Mouse (Mus musculus) MEL (cell line): ENCODE data around the gene Cep85l. TPM values are rescaled to one million over a fixed set of nuclear protein-coding genes. Genes with fewer than 3 reads are reported as not detected.

Source experiments
- DNase-seq: peaks from one replicate; pipeline ENCODE4 v3.0.0; 2011; ENCODE audit warnings: low read depth, low spot score
- H3K27ac ChIP-seq: 2 replicates; pipeline ENCODE4 v1.5.1; 2012; ENCODE audit warnings: low read depth, mild to moderate bottlenecking, control low read depth, low read length, moderate library complexity; ENCODE audit not compliant: control insufficient read depth
- H3K27me3 ChIP-seq, 2 experiments: fragments of 150-350 bp in 1 of 2; sonication (generic) in 1 of 2; 2 replicates each; pipeline ENCODE4 v1.6.1; 2012; ENCODE audit warnings: low read length in 2 of 2, mild to moderate bottlenecking in 2 of 2, improper control_type of control experiment in 1 of 2, moderate library complexity in 1 of 2; ENCODE audit not compliant: insufficient read depth in 2 of 2, control insufficient read depth in 1 of 2
- H3K36me3 ChIP-seq, 2 experiments: 2 replicates each; pipeline ENCODE4 v1.6.1; 2012 to 2014; ENCODE audit warnings: low read length in 2 of 2, improper control_type of control experiment in 1 of 2, inconsistent platforms in 1 of 2, mild to moderate bottlenecking in 1 of 2; ENCODE audit not compliant: insufficient read depth in 2 of 2, control insufficient read depth in 1 of 2
- H3K4me1 ChIP-seq, 2 experiments: fragments of 150-350 bp in 1 of 2; sonication (generic) in 1 of 2; 2 replicates each; pipeline ENCODE4 v1.6.1; 2012; ENCODE audit warnings: low read length in 2 of 2, improper control_type of control experiment in 1 of 2, mild to moderate bottlenecking in 1 of 2; ENCODE audit not compliant: insufficient read depth in 2 of 2, control insufficient read depth in 1 of 2
- H3K4me3 ChIP-seq, 2 experiments: fragments of 150-350 bp in 1 of 2; sonication (generic) in 1 of 2; 2 replicates each; pipeline ENCODE4 v1.5.1; 2012; ENCODE audit warnings: low read depth in 2 of 2, low read length in 2 of 2, mild to moderate bottlenecking in 2 of 2, moderate library complexity in 2 of 2, control low read depth in 1 of 2, improper control_type of control experiment in 1 of 2; ENCODE audit not compliant: control insufficient read depth in 1 of 2, insufficient read depth in 1 of 2
- H3K79me2 ChIP-seq: 2 replicates; pipeline ENCODE4 v1.6.1; 2012; ENCODE audit warnings: mild to moderate bottlenecking, low read length, moderate library complexity; ENCODE audit not compliant: control insufficient read depth, poor library complexity, insufficient read depth
- H3K9ac ChIP-seq: 2 replicates; pipeline ENCODE4 v1.6.1; 2012; ENCODE audit warnings: low read depth, mild to moderate bottlenecking, control low read depth, low read length, moderate library complexity; ENCODE audit not compliant: control insufficient read depth, poor library complexity, severe bottlenecking
- H3K9me3 ChIP-seq: fragments of 150-350 bp; sonication (generic); replicated peaks from 2 replicates; pipeline ENCODE4 v1.6.1; 2012; ENCODE audit warnings: mild to moderate bottlenecking, low read length, improper control_type of control experiment, moderate library complexity; ENCODE audit not compliant: insufficient read depth
- CTCF ChIP-seq, 3 experiments: IDR thresholded peaks in 2 of 3; conservative IDR thresholded peaks in 1 of 3; 2 replicates each; pipeline ENCODE4 v1.5.1; 2011 to 2012; ENCODE audit warnings: low read length in 3 of 3, low read depth in 2 of 3, mild to moderate bottlenecking in 2 of 3, improper control_type of control experiment in 1 of 3, inconsistent platforms in 1 of 3, mixed read lengths in 1 of 3, moderate library complexity in 1 of 3; ENCODE audit not compliant: control insufficient read depth in 1 of 3, insufficient read depth in 1 of 3, poor library complexity in 1 of 3, severe bottlenecking in 1 of 3
- EP300 ChIP-seq, 2 experiments: IDR thresholded peaks; 2 replicates each; pipeline ENCODE4 v1.6.1; 2011; ENCODE audit warnings: improper control_type of control experiment in 2 of 2, low read length in 2 of 2, low read depth in 1 of 2, mild to moderate bottlenecking in 1 of 2
- GATA1 ChIP-seq: IDR thresholded peaks from 2 replicates; pipeline ENCODE4 v1.6.1; 2011; ENCODE audit warnings: low read depth, low read length, improper control_type of control experiment
- KAT2A ChIP-seq: conservative IDR thresholded peaks from 2 replicates; pipeline ENCODE4 v1.6.1; 2012; ENCODE audit warnings: low read depth, low read length, improper control_type of control experiment, inconsistent platforms
- MAFK ChIP-seq: IDR thresholded peaks from 2 replicates; pipeline ENCODE4 v1.6.1; 2011; ENCODE audit warnings: low read depth, mild to moderate bottlenecking, low read length, improper control_type of control experiment, borderline replicate concordance
- MAX ChIP-seq: IDR thresholded peaks from 2 replicates; pipeline ENCODE4 v1.6.1; 2011; ENCODE audit warnings: low read length, improper control_type of control experiment
- MAZ ChIP-seq: IDR thresholded peaks from 2 replicates; pipeline ENCODE4 v1.6.1; 2012; ENCODE audit warnings: low read depth, mild to moderate bottlenecking, inconsistent platforms, low read length, improper control_type of control experiment
- MEF2A ChIP-seq: IDR thresholded peaks from 2 replicates; pipeline ENCODE4 v1.6.1; 2014; ENCODE audit warnings: low read depth, mild to moderate bottlenecking, inconsistent platforms, low read length, improper control_type of control experiment; ENCODE audit not compliant: poor library complexity, insufficient replicate concordance, severe bottlenecking; ENCODE audit errors: extremely low read depth
- MXI1 ChIP-seq: IDR thresholded peaks from 2 replicates; pipeline ENCODE4 v1.6.1; 2011; ENCODE audit warnings: mild to moderate bottlenecking, low read depth, low read length, improper control_type of control experiment
- NELFE ChIP-seq: IDR thresholded peaks from 2 replicates; pipeline ENCODE4 v1.6.1; 2011; ENCODE audit warnings: low read depth, low read length, improper control_type of control experiment
- NRF1 ChIP-seq: IDR thresholded peaks from 2 replicates; pipeline ENCODE4 v1.6.1; 2014; ENCODE audit warnings: low read depth, mild to moderate bottlenecking, inconsistent platforms, low read length, improper control_type of control experiment, moderate library complexity; ENCODE audit not compliant: poor library complexity, insufficient read depth, severe bottlenecking
- POLR2A ChIP-seq, 2 experiments: IDR thresholded peaks; 2 replicates each; pipeline ENCODE4 v1.6.1; 2011 to 2012; ENCODE audit warnings: low read length in 2 of 2, mild to moderate bottlenecking in 2 of 2, control low read depth in 1 of 2, improper control_type of control experiment in 1 of 2, low read depth in 1 of 2, moderate library complexity in 1 of 2; ENCODE audit not compliant: control insufficient read depth in 1 of 2, insufficient read depth in 1 of 2, poor library complexity in 1 of 2
- POLR2AphosphoS5 ChIP-seq: IDR thresholded peaks from 2 replicates; pipeline ENCODE4 v1.6.1; 2012; ENCODE audit warnings: low read depth, borderline replicate concordance, mild to moderate bottlenecking, inconsistent platforms, low read length, moderate library complexity, mixed read lengths
- RAD21 ChIP-seq: IDR thresholded peaks from 2 replicates; pipeline ENCODE4 v1.6.1; 2011; ENCODE audit warnings: mild to moderate bottlenecking, low read depth, low read length, improper control_type of control experiment
- SMC3 ChIP-seq: IDR thresholded peaks from 2 replicates; pipeline ENCODE4 v1.6.1; 2011; ENCODE audit warnings: low read depth, low read length, improper control_type of control experiment
- TCF12 ChIP-seq: IDR thresholded peaks from 2 replicates; pipeline ENCODE4 v1.6.1; 2014; ENCODE audit warnings: low read depth, mild to moderate bottlenecking, inconsistent platforms, low read length, improper control_type of control experiment, moderate library complexity
- UBTF ChIP-seq: IDR thresholded peaks from 2 replicates; pipeline ENCODE4 v1.6.1; 2012; ENCODE audit warnings: low read depth, mild to moderate bottlenecking, inconsistent platforms, low read length, improper control_type of control experiment, moderate library complexity, borderline replicate concordance; ENCODE audit not compliant: insufficient read depth
- USF1 ChIP-seq: IDR thresholded peaks from 2 replicates; pipeline ENCODE4 v1.6.1; 2014; ENCODE audit warnings: low read depth, mild to moderate bottlenecking, inconsistent platforms, low read length, improper control_type of control experiment, moderate library complexity
- USF2 ChIP-seq, 2 experiments: IDR thresholded peaks; 2 replicates each; pipeline ENCODE4 v1.6.1; 2011 to 2012; ENCODE audit warnings: improper control_type of control experiment in 2 of 2, low read length in 2 of 2, borderline replicate concordance in 1 of 2, inconsistent platforms in 1 of 2, low read depth in 1 of 2, mild to moderate bottlenecking in 1 of 2; ENCODE audit not compliant: insufficient read depth in 1 of 2
- ZC3H11A ChIP-seq: IDR thresholded peaks from 2 replicates; pipeline ENCODE4 v1.6.1; 2012; ENCODE audit warnings: low read depth, mild to moderate bottlenecking, inconsistent platforms, low read length, improper control_type of control experiment
- ZMIZ1 ChIP-seq: IDR thresholded peaks from 2 replicates; pipeline ENCODE4 v1.6.1; 2012; ENCODE audit warnings: low read depth, mild to moderate bottlenecking, inconsistent platforms, low read length, improper control_type of control experiment, moderate library complexity
- polyA plus RNA-seq, 2 experiments: library from polyadenylated mRNA; stranded (reverse) in 1 of 2; unstranded in 1 of 2; fragments of >175 nt in 1 of 2; fragments of >200 nt in 1 of 2; gene quantifications; 2 replicates each; pipeline versions ENCODE4 v1.2.1 to v1.2.4; 2012; ENCODE audit warnings: low replicate concordance in 2 of 2, low read depth in 1 of 2; ENCODE audit not compliant: insufficient read length in 2 of 2, insufficient read depth in 1 of 2, missing spikeins in 1 of 2
- total RNA-seq: library from RNA; depleted of rRNA; stranded (reverse); fragments of 300-350 nt; gene quantifications from 2 replicates; pipeline ENCODE4 v1.2.3, GENCODE M21; 2012

The Cep85l gene
- total and polyA plus RNA-seq, 3 experiments = 2.2 to 43.1 (median 3.0) TPM

DNA sequence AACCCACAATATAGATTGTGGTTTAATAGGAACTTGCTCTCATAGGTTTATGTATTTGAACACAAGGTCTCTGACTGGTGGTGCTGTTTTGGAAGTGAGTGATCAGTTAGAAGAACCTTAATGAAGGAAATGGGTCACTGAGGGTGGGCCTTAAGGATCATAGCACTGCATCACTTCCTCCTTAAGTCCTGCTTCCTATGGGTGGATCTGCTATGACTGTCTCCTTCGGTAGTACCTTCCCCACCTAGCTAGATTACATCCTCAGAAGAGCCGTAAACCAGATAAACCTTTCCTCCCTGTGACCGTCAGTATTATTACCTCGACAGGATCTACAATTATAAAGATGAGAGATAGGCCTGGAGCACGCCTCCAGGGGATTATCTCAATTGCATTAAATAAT, 5.7 kb upstream of the Cep85l start:
- TF ChIP-seq MEF2A (no peak), GATA1 (0 out of 2 replicates have a peak, but pooled peaks have one; percentile 5), SMC3 (no peak), CTCF (IDR thresholded peaks at IDR 0.05 in 2 of 3, conservative IDR thresholded peaks at IDR 0.05 in 1 of 3; ENCODE audit: control insufficient read depth in 1 of 3, insufficient read depth in 1 of 3, low read depth in 2 of 3, low read length in 3 of 3, poor library complexity in 1 of 3, severe bottlenecking in 1 of 3) (no peak)
- TF ChIP-seq, all 39 proteins: peak for 1
- DNase-seq = peak; percentile 42
- Histone ChIP-seq H3K9me3 (no peaks in the 10 kb centered on the region), H3K36me3 (peaks cover 0 to 6% of the 10 kb centered on the region in 2 experiments; a peak in 2 of 4 replicates), H3K4me3 (no peak overlapping the region), H3K9ac (no peak overlapping the region), H3K27ac (no peak overlapping the region; the same call in 1 of the 2 replicates), H3K4me1 (peaks cover 0 to 4% of the 10 kb centered on the region in 2 experiments; a peak in 2 of 4 replicates), H3K79me2 (no peaks in the 10 kb centered on the region), H3K27me3 (no peaks in the 10 kb centered on the region)

DNA sequence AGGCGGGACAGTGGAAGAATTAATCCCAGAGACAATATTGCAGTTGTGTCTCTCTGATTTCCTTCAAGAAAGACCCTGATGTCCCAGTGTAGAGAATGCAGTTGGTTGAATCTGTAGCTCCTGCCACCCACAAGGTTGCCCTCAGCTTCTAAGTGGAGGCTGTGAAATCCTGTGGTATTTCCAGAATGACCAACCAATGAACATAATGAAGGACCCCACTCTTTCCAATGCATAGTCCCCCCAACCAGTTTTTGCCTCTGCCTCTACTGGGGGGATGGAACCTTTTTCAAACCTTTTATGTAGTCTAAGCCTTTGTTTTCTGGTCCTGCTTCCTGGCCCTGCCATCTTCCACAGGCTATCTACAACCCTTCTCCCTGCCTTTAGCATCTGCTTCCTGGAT, 5.1 kb upstream of the Cep85l start:
- H3K36me3 ChIP-seq = peaks cover 0 to 10% of the 10 kb centered on the region in 2 experiments; a peak in 2 of 4 replicates
- H3K4me1 ChIP-seq = peaks cover 0 to 4% of the 10 kb centered on the region in 2 experiments; a peak in 2 of 4 replicates
- TF ChIP-seq NRF1 = no peak
- no peak for TF ChIP-seq RAD21
- no peak for TF ChIP-seq USF2 (IDR thresholded peaks at IDR 0.05; ENCODE audit: borderline replicate concordance in 1 of 2, insufficient read depth in 1 of 2, low read depth in 1 of 2, low read length in 2 of 2)
- no peak for TF ChIP-seq EP300 (IDR thresholded peaks at IDR 0.05; ENCODE audit: low read depth in 1 of 2, low read length in 2 of 2)
- TF ChIP-seq SMC3 = no peak
- no peak for TF ChIP-seq USF1
- no peak for TF ChIP-seq KAT2A
- no peak for TF ChIP-seq MAX
- no peak for TF ChIP-seq MAFK
- TF ChIP-seq NELFE = no peak
- no peak for TF ChIP-seq ZC3H11A
- no peak for TF ChIP-seq MXI1
- TF ChIP-seq ZMIZ1 = no peak
- no peak for TF ChIP-seq GATA1
- no peak for TF ChIP-seq TCF12
- no peak for TF ChIP-seq POLR2AphosphoS5
- TF ChIP-seq POLR2A (IDR thresholded peaks at IDR 0.05; ENCODE audit: control insufficient read depth in 1 of 2, insufficient read depth in 1 of 2, low read depth in 1 of 2, low read length in 2 of 2, poor library complexity in 1 of 2) = no peak
- TF ChIP-seq MAZ = no peak
- TF ChIP-seq UBTF = no peak
- no peaks in the 10 kb centered on the region for H3K79me2 ChIP-seq
- no peak for DNase-seq
- no peak overlapping the region for H3K9ac ChIP-seq
- no peaks in the 10 kb centered on the region for H3K9me3 ChIP-seq
- no peak overlapping the region for H3K27ac ChIP-seq
- no peak overlapping the region for H3K4me3 ChIP-seq
- H3K27me3 ChIP-seq = no peaks in the 10 kb centered on the region
